Mouse (Mus musculus): ENCODE measurements around the gene Gm20479. TPM values are rescaled to one million over a fixed set of nuclear protein-coding genes. Genes with fewer than 3 reads are reported as not detected.

Gm20479 gene
- not detected for total RNA-seq (2023)

DNA sequence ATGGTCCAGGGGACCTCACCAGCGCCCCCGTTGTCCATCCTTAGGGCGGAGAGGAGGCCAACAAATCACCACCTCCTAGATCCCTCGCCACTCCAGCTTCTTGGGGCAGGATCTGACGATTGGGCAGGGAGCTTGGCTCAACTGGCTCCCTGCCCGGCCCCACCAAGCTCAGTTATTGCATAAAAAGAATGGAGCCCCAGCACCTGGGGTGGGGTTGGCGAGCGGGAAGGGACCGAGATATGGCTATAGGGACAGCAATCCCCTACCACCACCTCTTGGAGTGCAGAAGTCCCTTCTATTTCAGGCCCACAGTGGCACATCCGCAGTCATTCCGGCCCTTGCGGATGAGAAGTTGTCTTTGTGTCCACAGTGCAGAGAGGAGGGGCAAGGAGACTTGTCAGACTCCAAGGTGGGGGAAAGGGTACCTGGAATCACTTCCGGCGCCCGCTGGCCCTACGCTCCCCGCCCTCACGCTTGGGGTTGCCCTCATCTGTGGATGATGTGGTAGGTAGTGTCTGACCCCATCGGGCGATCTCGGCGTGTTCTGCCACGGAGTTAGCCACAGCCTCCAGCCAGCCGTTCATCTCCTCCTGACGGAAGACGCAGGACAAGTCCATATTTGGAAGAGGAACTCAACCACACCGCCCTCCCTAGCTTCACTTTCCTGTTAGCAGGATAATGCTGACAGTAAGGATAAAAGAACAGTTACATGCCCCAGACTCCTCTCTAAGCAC is at the start of gene Gm20479:
Gm20479 (minus strand) TSS at position 559 of the 734 bp plus-strand sequence.

DNA sequence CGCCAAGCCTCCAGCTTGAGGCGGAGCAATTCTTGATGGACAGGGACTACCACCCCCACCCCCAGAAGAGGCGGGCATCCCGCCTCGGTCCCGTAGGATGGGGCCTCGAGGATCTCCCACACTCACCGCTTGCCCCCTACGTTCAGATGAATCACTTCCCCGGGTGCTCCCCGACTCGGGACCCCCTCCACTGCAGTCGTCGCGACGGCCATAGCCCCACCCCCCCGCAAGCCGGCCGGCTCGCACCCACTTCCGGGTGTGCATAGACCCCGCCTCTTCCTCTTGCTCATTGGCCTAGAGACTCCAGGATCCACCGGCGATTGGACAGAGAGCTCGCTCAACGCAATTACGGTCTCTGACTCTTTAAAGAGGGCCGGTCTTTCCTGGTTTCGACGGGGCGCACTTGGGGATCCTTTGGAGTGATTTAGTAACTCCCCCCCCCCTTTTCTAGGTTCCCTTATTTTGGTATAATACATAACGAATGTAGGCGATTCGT is 1.4 kb downstream of the Gm20479 start, which contains the start of gene Shkbp1:
Shkbp1 (minus strand) TSS at position 275 of the 496 bp plus-strand sequence.

DNA sequence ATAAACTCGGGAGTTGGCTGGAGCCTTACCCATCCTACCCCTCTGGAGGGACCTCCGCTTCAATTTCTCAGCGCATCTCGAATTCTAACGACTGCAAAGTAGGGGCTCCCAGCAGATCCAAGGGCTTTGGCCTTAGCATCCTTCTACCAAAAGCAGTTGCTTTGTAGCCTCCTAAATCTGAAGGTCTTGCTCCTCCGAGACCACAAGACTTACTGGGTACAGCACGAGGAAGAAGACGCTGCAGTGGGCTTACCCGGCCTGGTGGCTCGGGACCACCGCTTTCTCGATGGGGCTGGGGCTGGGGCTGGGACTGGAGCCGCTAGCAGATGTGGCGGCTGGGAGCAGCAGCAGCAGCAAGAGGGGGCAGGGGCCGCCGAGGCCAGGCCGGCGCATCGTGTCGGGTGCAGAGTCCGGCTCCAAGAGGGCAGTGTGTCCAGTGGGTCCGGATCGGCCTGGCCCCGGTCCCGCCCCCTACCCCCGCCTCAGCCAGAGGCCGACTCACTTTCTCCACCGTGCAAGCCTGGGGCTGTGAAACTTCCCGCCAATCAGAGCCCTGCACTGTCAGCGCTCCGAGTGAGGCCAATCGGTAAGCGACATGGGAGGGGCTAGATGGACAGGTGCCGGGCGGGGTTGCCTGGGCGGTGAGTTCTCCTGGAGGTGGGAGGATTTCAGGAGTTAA is 19.9 kb downstream of the Gm20479 start, which contains the start of gene Ltbp4:
Ltbp4 (minus strand) TSS at position 518 of the 679 bp plus-strand sequence.

Other genes starting within 250 kb of the Gm20479 start
- gene Cyp2f2, start 237.5 kb downstream of the Gm20479 start, total RNA-seq (2023), result not detected
- not detected for gene Cyp2t4, start 203.7 kb downstream of the Gm20479 start, total RNA-seq (2023)
- gene Egln2, start 190.6 kb downstream of the Gm20479 start, total RNA-seq (2023), result 71.8 TPM
- gene Rab4b, start 178.5 kb downstream of the Gm20479 start, total RNA-seq (2023), result 85.3 TPM
- not detected for gene Gm21983, start 176.3 kb downstream of the Gm20479 start, total RNA-seq (2023)
- gene Mia, start 176.3 kb downstream of the Gm20479 start, total RNA-seq (2023), result 1.1 TPM
- 19.7 TPM for gene BC024978, start 161.6 kb downstream of the Gm20479 start, total RNA-seq (2023)
- gene Snrpa, start 161.1 kb downstream of the Gm20479 start, total RNA-seq (2023), result 84.5 TPM
- 12.4 TPM for gene Itpkc, start 128.8 kb downstream of the Gm20479 start, total RNA-seq (2023)
- 14.0 TPM for gene Coq8b, start 124.4 kb downstream of the Gm20479 start, total RNA-seq (2023)
- gene Numbl, start 99.0 kb downstream of the Gm20479 start, total RNA-seq (2023), result 3.1 TPM
- 1.2 TPM for gene Ltbp4, start 19.7 kb downstream of the Gm20479 start, total RNA-seq (2023)
- gene Shkbp1, start 1.4 kb downstream of the Gm20479 start, total RNA-seq (2023), result 80.0 TPM
- not detected for gene Sptbn4, start 90.3 kb upstream of the Gm20479 start, total RNA-seq (2023)
- 13.1 TPM for gene Blvrb, start 90.6 kb upstream of the Gm20479 start, total RNA-seq (2023)
- 9.9 TPM for gene Sertad3, start 116.3 kb upstream of the Gm20479 start, total RNA-seq (2023)
- gene Sertad1, start 129.5 kb upstream of the Gm20479 start, total RNA-seq (2023), result 59.1 TPM
- gene Prx, start 141.9 kb upstream of the Gm20479 start, total RNA-seq (2023), result 0.95 TPM
- 0.34 TPM for gene Hipk4, start 165.8 kb upstream of the Gm20479 start, total RNA-seq (2023)
- gene Pld3, start 195.8 kb upstream of the Gm20479 start, total RNA-seq (2023), result 135 TPM
- gene 2310022A10Rik, start 195.8 kb upstream of the Gm20479 start, total RNA-seq (2023), result 27.6 TPM
- 121 TPM for gene Akt2, start 234.1 kb upstream of the Gm20479 start, total RNA-seq (2023)